Mouse (Mus musculus) neutrophil, adult 5-6 weeks (primary cell): ENCODE results near the gene Samd7. TPM values are rescaled to one million over a fixed set of nuclear protein-coding genes. Genes with fewer than 3 reads are reported as not detected.
"Not testable (repeated sequence)": the region's sequence is repeated elsewhere in the genome, so short reads cannot be mapped to it uniquely, and the experiment has no call there.

Experiments used
- ATAC-seq: fragments of 151-379, 151-347 bp; 2 replicates; pipeline ENCODE4 v1.8.0; 2017; ENCODE audit warnings: mild to moderate bottlenecking, moderate TSS enrichment; ENCODE audit not compliant: insufficient number of reproducible peaks, poor library complexity, low FRiP score, severe bottlenecking; ENCODE audit errors: extremely low read depth
- total RNA-seq: library from RNA; stranded (forward); fragments of 200-1000 nt; gene quantifications from 2 replicates; pipeline ENCODE4 v1.2.3, GENCODE M21; 2017

The Samd7 gene
- total RNA-seq: not detected in 2 replicates

DNA sequence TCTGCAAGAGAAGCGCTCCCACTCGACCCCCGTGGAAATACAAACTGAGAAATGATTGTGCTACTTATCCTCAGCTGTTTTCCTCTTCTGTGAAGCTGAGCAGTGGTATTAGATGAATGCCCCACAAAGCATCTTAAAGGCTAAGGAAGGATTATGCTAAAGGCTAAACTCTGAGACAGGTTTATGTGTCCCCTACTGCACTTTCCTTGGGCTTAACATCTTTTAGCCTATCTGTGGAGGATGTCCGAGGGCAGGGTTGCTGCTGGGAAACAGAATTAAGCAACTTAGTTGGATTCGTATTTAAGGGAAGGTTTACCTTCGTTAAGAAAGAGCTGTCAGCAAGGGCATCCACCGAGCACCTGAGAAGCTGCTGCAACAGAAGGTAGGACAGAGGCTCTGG lies at the start of gene Samd7:
Gene Samd7, plus strand, starts transcription at position 288 of the 400 bp plus-strand sequence.
- no peak for ATAC-seq

DNA sequence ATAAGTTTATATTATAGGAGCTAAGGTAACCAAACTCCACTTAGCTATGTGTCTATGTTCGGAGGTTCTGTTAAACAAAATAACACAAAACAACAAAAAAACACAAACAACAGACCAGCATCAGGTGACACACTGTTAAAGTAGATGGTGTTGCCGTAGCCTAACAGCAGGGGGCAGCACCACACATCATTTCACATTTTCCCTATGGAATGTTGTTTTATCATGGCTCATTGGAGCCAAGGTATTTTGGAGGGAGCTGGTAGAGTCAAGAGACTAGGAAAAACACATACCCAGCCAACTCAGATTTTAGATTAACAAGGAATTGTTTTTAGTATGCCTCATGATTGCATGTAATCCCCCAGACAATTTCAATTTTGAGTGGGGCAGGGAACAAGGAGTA lies 49.7 kb upstream of the Samd7 start:
- no peak for ATAC-seq

DNA sequence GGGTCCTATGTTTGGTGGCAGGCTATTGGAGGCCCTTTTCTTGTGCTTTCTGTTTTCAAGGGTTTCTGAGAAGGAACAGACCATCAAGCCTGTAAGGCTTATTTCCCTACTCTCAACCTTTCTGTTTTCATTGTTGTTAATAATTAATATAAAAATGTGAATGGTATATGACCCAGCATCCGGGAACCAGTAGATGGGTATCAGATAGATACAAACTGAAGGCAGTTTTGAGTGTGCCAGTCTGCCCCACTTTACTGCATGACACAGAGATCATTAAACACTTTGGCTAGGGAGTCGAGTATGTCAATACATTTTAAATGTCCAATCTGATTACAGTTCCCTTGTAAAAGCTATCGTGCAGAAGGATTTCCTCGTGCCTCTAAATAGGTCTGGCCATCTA lies 48.2 kb upstream of the Samd7 start:
- ATAC-seq: no peak

DNA sequence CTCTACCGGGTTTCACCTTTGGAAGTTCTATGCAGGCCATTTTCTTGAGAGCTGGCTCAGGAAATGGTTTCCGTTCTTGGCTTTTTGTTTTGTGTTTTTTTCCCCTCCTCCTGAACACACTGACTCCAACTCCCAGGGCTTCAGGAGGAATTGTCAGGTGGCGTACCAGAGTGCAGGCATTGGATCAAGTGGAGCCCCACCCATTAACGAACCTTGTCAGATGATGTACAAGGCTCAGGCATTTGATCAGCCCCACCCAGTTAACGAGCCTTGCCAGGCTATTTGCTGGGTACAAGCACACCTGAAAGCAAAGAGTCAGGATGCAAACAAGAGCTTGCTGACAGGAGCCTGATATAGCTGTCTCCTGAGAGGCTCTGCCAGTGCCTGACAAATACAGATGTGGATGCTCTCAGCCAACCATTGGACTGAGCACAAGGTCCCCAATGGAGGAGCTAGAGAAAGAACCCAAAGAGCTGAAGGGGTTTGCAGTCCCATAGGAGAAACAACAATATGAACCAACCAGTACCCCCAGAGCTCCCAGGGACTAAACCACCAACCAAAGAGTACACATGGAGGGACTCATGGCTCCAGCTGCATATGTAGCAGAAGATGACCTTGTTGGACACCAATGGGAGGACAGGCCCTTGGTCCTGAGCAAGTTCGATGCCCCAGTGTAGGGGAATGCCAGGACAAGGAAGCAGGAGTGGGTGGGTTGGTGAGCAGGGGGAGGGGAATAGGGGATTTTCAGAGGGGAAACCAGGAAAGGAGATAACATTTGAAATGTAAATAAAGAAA lies 46.2 kb upstream of the Samd7 start, which contains the start of gene Lrrc31:
Gene Lrrc31, minus strand, starts transcription at position 133 of the 795 bp plus-strand sequence.
- ATAC-seq: not testable (repeated sequence)

DNA sequence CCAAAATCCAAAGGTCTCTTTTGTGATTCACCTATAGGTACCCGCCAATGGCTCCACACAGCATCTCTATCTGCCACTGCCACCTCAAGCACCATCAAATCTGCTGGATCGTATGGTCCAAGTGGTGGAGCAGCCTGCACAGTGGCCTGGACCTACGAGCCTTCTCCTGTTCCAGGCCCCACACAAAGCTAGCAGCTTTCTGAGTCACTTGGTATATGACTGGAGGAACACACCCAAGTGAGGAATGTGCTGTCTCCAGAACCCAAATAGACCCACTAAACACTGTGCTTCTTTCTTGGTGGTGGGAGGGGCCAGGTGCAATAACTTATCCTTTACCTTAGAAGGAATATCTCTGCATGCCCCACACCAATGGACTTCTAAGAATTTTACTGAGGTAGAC lies 40.1 kb upstream of the Samd7 start:
- ATAC-seq: no peak

DNA sequence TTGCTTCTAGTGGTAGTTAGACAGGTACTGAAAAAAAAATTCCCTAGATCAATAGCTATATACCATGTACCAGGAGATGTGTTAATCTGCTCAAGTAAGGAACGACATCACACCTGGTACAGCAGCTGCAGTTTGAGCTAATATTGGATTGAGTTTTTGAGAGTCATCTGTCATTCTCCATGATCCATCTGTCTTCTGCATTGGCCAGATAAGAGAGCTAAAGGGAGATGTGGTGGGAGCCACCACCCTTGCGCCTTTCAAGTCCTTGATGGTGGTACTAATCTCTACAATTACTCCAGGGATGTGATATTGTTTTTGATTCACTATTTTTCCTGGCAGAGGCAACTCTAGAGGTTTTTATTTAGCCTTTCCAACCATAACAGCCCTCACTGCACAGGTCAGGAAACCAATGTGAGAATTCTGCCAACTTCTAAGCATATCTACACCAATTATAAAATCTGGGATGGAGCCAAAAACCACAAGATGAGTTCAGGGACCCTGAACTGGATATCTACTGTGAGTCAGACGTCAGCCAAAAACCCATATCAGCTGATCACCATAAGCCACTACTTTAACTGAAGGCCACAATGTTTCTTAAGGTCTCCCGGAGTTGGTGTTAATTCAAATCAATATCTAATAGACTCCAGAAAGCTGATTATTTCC lies 39.3 kb upstream of the Samd7 start:
- ATAC-seq: no peak

DNA sequence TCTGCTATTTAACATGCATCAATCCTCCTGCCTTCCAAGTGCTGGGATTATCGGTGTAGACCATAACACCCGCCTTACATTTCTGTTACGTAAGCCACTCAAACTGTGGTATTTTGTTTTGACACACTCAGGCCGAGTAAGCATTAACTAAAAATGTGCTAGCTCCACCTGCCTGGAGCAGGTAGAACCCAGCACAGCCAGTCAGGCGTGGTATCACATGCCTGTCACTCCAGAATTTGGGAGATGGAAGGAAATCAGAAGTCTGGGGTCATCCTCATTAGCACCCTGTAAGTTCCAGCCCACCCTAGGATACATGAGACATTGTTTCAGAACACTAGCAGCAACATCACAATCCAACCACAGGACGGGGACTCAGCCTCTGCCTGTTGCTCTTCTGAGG lies 35.9 kb upstream of the Samd7 start:
- ATAC-seq: no peak

DNA sequence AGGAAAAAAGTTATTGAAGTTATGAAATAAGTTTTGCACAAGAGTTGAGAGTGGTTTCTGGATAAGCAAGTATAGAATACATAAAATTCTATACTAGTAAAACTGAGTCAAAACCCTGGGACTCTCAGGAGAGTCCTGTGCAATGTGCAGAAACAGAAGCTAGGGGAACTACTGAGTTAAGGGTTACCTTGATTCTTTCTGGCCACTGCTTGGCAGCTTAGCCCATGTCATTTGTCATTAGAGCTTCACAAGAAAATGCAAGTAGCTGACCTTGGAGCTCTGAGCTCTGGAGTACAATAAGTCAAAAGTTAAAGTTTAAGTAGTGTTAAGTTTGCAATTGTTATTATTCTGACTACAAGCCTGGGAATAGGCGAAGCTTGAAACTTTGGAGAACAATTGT lies 32.8 kb upstream of the Samd7 start:
- no peak for ATAC-seq

DNA sequence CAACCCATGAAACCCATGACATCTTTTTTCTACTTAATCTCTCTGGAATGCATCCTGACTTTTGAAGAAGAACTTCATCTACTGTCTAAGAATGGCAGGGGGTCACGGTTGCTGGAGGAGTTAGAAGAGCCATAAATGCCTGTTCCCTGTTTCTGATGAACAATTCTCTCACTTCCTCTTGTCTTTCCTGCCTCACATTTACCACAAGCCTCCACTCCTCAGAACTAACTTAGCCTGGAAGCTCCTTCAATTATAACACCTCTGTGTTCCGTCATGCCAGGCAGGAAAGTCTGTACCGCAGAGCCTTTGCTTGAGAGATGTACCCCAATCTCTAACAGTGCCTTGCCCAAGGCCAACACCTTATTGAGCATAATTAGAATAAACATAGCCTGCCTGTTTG lies 27.4 kb upstream of the Samd7 start:
- ATAC-seq: no peak

DNA sequence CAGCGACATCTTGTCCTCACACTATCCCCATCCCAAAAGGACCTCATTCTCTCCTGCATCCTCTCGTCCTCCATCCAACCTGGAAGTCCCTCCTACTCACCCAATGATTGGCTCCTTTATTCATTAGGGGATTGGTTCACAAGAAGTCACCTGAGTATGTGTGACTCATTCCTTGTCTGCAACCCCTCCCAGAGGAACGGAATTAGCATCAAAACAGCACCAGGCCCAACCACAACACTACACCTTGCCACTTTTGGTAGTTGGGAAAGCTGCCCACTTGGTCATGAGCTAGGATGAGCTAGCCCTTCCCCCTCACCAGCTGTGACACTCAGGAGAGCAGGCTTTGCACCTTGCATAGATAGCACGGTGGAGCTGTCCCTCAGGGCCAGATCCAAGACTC lies 24.1 kb upstream of the Samd7 start:
- ATAC-seq: no peak

DNA sequence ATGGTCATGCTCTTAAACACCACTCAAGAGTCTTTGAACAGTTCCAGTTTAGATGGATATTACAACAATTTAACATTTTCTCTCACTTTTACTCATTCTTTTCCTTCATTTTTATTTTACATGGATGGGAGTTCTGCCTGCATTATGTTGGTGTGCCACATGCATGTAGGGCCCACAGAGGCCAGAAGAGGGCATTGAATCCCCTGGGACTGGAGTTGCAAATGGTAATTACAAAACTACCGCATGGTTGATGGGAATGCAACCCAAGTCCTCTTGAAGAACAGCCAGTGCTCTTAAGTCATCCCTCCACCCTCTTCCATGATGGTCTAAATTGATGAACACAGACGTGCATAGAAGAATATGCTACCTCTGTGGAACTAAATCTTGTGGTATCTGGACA lies 23.6 kb upstream of the Samd7 start:
- ATAC-seq: no peak

DNA sequence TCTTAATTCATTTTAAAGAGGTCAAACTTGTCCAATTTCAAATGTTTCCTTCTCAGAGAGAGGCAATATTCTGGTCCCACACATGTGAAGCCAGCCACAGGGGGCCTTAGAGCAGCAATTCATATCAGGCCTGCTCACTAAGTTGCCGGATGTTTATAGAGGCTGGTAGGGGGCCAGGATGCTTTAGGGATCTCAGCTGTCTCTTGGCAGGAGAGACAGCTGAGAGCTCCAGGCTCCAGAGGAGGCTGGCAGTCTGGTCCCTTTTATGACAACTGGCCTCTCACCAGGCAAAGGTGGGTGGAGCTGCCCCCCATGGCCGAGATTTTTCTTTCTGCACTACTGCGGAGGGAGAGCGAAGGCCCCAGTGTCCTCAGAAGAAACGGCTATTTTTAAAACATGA lies 22.9 kb upstream of the Samd7 start:
- ATAC-seq: no peak

DNA sequence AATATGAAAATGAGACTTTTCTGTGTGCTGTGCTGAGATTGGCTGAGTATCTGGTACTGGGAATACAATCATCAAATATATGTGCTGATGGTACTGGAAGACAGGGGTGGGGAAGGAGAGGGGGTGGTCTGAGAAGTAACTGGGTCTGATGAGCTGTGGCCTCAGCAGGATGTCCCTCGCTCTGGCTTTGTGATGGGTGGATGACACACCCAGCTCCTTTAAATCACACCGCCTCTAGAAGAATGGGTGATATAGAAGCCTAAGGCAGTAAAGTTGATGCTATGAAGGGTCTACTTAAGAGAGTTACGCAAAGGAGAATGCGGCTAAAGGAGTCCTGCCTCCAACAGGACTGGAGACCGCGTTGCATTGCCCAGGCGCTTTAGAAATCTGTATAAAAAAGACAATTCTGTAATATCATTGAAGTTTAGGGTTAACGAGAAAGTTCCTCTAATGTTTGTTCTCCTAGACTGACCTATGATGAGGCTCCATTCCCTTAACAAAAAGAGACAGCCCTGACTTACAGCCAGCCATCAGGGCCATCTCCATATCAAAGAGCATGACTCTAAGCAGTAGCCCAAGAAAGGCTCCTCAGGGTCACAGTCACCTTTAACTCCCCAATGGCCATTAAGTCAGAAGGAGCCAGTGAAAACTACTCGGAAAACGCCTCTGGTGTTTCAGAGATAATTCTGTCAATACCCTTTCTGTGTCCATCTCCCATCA lies 21.8 kb upstream of the Samd7 start:
- ATAC-seq: no peak

DNA sequence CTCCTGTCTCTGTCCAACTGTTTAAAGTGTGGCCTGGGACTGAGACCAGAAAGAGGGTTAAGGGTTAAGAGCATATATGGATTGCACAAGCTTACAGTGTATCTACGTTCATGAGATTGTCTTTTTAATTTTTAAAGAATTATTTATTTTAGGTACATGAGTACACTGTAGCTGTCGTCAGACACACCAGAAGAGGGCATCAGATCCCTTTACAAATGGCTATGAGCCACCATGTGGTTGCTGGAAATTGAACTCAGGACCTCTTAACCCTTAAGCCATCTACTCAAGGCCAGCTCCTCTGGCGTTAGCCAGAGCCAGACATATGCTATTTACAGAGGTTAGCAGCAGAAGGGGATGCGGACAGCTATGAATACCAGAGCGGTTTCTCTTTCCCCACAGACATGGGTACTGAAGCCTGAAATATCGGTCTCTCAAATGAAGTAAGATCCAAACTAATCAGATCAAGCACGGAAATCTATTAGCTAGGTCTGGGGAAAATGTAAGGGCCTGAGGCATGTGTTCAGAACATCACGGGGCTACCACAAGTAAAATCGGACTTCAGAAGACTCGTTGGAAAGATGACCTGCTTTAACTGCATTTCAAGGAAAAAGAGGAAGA lies 21.1 kb upstream of the Samd7 start:
- no peak for ATAC-seq

DNA sequence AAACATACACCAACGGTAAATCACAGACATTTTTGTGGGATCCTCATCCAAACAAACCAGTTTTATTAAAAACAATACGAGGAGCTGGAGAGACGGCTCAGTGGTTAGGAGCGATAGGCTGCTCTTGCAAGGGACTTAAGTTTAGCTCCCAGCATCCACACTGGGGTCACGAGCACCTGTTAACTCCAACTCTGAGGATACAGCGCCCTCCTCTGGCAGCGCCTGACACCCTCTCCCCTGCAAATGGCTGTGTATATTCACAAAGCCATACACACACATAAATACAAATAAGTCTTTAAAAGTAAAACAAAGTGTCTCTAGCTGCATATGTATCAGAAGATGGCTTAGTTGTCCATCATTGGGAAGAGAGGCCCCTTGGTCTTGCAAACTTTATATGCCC lies 20.6 kb upstream of the Samd7 start:
- no peak for ATAC-seq

DNA sequence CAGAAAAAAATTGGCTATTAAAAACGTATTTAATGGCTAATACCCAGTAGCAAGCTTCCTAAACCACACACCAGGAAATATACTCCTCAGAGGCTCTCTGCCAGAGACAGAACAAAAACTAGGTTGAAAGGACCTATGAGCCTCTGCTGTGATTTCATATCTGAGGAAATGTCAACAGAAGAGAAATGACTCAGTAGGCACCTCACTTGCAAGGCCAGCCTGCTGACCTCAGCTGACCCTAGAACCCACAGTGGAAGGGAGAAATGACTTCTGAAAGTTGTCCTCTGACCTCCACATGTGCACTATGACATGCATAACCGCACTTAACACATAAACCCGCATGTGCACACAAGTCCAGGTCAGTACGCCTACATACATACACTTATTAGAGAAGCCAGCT lies 18.9 kb upstream of the Samd7 start:
- ATAC-seq: no peak

DNA sequence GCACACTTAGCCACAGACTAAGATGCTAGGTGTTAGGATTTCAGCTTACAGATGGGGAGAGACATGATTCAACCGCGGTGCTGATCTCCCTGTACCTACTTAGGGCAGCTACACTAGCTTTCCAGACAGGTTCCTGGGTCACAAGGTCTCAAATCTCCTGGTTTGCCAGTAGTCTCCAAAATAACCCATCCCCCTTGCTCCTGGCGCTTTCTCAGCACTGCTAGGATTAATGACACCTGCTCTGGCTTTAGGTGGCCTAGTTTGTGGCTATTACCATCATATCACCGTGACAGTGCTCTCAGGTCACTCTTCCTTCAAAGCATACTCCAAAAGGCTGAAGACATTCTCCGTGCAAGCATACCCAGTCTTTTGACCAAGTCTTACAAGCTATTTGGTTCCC lies 17.0 kb upstream of the Samd7 start:
- ATAC-seq: no peak

DNA sequence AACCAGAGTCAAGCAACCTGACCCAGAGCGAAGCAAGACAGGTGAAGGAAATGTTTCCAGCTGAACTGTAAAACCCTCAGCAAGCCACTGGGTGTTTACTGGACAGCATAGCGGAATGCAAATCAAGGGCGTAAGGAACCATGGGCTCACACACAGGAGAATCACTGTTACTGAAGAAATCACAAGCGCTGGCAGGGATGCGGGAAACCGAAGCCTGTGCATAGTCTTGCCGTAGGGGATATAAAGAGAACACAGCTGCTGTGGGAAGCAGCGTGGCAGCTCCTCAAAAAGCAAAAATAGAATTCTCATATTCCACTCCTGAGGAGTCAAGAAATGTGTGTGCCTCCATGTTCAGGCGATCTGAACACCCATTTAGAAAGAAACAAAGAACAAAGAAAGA lies 9.3 kb upstream of the Samd7 start:
- ATAC-seq: no peak

DNA sequence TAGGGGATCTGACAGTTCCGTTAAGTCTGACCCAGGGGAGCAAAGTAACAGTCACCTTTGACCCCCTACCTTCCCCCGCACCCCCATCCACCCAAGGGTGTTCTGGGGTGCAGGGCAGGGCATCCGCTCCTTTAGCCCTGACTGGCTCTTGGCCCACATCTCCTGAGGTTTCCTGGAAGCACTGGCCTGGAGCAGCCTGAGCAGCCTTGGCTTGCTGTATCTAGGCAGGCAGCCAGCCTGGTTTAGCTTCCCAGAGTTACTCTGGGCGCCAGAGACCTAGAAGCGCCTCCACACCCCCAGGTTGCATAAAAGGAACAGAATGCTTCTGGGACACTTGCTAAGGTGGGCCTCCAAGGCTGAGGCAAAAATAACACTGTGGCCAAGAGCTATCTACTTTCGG lies 4.8 kb upstream of the Samd7 start:
- no peak for ATAC-seq

DNA sequence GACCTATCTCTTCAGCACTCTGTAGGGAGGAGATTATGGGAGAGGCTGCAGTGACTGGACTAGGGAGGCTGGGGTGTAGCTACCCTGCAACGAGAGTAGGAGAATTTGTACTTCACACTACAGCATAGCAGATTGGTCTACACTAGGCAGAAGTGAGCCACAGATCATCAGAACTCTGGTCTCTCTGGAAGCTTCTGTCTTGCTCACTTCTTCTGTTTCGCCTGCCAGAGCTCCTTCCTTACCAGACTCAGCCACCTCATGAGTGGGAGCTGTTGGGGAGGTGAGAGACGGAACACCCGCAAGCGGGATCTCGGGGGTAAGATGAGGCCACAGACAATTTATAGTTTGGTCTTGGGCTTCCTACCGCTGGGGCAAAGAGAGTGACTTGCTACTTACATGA lies 3.2 kb upstream of the Samd7 start:
- ATAC-seq: no peak
